In genomic region chr2:52647255-52647998, GRCm38 (mm10) we compare ENCODE assay signal across 16 mouse cellular contexts. TPM values are rescaled to one million over a fixed set of nuclear protein-coding genes. Genes with fewer than 3 reads are reported as not detected.
A peak's percentile ranks its signal among the peaks of the same experiment; 100 is the strongest.
DNase-seq lines count a peak whose midpoint lies in the region; ATAC-seq lines count a peak whose summit lies in the region.
"Had no signal": no experiment of that assay in that cellular context is flagged by ENCODE, and none has a peak within 500 bp of the region (broad histone marks: within the 10 kb centered on the region; RNA-seq: fewer than 3 reads in every experiment).

No protein-coding gene starts in this region.

- H3K9me3 ChIP-seq in midbrain, embryonic 15.5 days = no peaks in the 10 kb centered on the region
- no peaks in the 10 kb centered on the region for H3K9me3 ChIP-seq in midbrain, embryonic 11.5 days (ENCODE audit: control insufficient read depth, low read length)
- H3K9me3 ChIP-seq: forebrain, embryonic 12.5 days; liver, embryonic 13.5 days; megakaryocyte, embryonic 14.5 days had no signal

- no peak overlapping the region for H3K4me2 ChIP-seq in midbrain, embryonic 15.5 days
- H3K4me2 ChIP-seq in midbrain, embryonic 11.5 days = no peak overlapping the region
- H3K4me2 ChIP-seq: forebrain, embryonic 12.5 days; liver, embryonic 13.5 days had no signal

- ATAC-seq in cerebellum, adult (ENCODE audit: insufficient number of reproducible peaks, low FRiP score, low TSS enrichment) = peak; percentile 32; the same call in 1 of the 2 replicates
- peak; percentile 77; the same call in 1 of the 2 replicates for ATAC-seq in midbrain, embryonic 15.5 days (replicated peaks)
- no peak for ATAC-seq in midbrain, embryonic 11.5 days (ENCODE audit: low FRiP score)
- ATAC-seq in erythroblast, adult 5-6 weeks (replicated peaks; ENCODE audit: low FRiP score, poor library complexity, severe bottlenecking) = no peak
- ATAC-seq: activated CD4-positive, CD25-positive, alpha-beta regulatory T cell, adult 4 months; inflammation-experienced regulatory T-cells, adult 6 months; lung, postnatal 0 days had no signal

- DNase-seq in cerebellum, postnatal 4 days (ENCODE audit: low spot score in 2 of 2) = no peak
- DNase-seq in heart, adult 18-20 months = peak; percentile 23 to 27
- no peak for DNase-seq in heart, postnatal 4 days
- no peak for DNase-seq in midbrain, embryonic 11.5 days (ENCODE audit: low spot score, missing footprints)
- DNase-seq in splenic B cell, adult 2 months (ENCODE audit: low read depth, low spot score) = peak; percentile 2
- DNase-seq: adrenal gland, postnatal 25 days; liver, embryonic 13.5 days; thymus, adult 2 months had no signal

- peaks cover 11% of the 10 kb centered on the region for H3K4me1 ChIP-seq in midbrain, embryonic 15.5 days
- H3K4me1 ChIP-seq in midbrain, embryonic 11.5 days (ENCODE audit: control insufficient read depth, insufficient read depth, low read length) = no peaks in the 10 kb centered on the region
- H3K4me1 ChIP-seq: liver, embryonic 13.5 days had no signal

- WGBS in midbrain, embryonic 15.5 days = 57% methylated on average over 8 of the region's 8 CpGs
- 83% methylated on average over 8 of the region's 8 CpGs for WGBS in midbrain, embryonic 11.5 days

- H3K9ac ChIP-seq in midbrain, embryonic 15.5 days = no peak overlapping the region
- H3K9ac ChIP-seq in midbrain, embryonic 11.5 days (ENCODE audit: low read length) = no peak overlapping the region
- H3K9ac ChIP-seq: forebrain, embryonic 12.5 days; liver, embryonic 13.5 days had no signal

- no peak overlapping the region for H3K4me3 ChIP-seq in midbrain, embryonic 15.5 days
- no peak overlapping the region for H3K4me3 ChIP-seq in midbrain, embryonic 11.5 days (ENCODE audit: low read depth, low read length)
- H3K4me3 ChIP-seq: forebrain, embryonic 12.5 days; liver, embryonic 13.5 days; megakaryocyte, embryonic 14.5 days had no signal

- peak overlapping the region; percentile 34; the same call in 1 of the 2 replicates for H3K27ac ChIP-seq in midbrain, embryonic 15.5 days
- no peak overlapping the region for H3K27ac ChIP-seq in midbrain, embryonic 11.5 days (ENCODE audit: low read depth, low read length)
- H3K27ac ChIP-seq: forebrain, embryonic 12.5 days; liver, embryonic 13.5 days had no signal

- H3K36me3 ChIP-seq in midbrain, embryonic 15.5 days (replicated peaks) = no peaks in the 10 kb centered on the region
- no peaks in the 10 kb centered on the region for H3K36me3 ChIP-seq in midbrain, embryonic 11.5 days (ENCODE audit: control insufficient read depth, insufficient read depth, low read length)
- H3K36me3 ChIP-seq in splenic B cell, adult 2 months (ENCODE audit: control insufficient read depth, insufficient read depth, low read length, poor library complexity, severe bottlenecking) = no peaks in the 10 kb centered on the region
- H3K36me3 ChIP-seq: forebrain, embryonic 12.5 days; liver, embryonic 13.5 days had no signal

- H3K27me3 ChIP-seq in midbrain, embryonic 15.5 days (replicated peaks) = no peaks in the 10 kb centered on the region
- H3K27me3 ChIP-seq in midbrain, embryonic 11.5 days (ENCODE audit: control insufficient read depth, insufficient read depth, low read length) = no peaks in the 10 kb centered on the region
- H3K27me3 ChIP-seq in splenic B cell, adult 2 months (ENCODE audit: control insufficient read depth, insufficient read depth, low read length, poor library complexity, severe bottlenecking) = no peaks in the 10 kb centered on the region
- H3K27me3 ChIP-seq: forebrain, embryonic 12.5 days; liver, embryonic 13.5 days had no signal

RNA-seq across cellular contexts. Expression of gene Cacnb4, which starts 29.2 kb away (rescaled TPM):
- under 1 TPM; 0.27 to 0.28 TPM for total RNA-seq in heart, adult 18-20 months (2021)
- total RNA-seq in heart, postnatal 4 days (2021) = 1 to 10 TPM in 1 of 2 experiments, under 1 TPM in 1; 0.72 to 1.0 TPM
- polyA plus RNA-seq in midbrain, embryonic 15.5 days (2015; fragmentation: Nextera tagmentation; extraction: Ambion mirVana) = 12.1 and 13.7 TPM in 2 replicates
- polyA plus RNA-seq in midbrain, embryonic 11.5 days (2014; fragmentation: Nextera tagmentation; extraction: Ambion mirVana) = 2.8 and 3.3 TPM in 2 replicates
- total RNA-seq in erythroblast, adult 5-6 weeks (2015; ENCODE audit: low replicate concordance) = not detected in 2 replicates
- total RNA-seq in erythroblast, adult 5-6 weeks (2017; ENCODE audit: low replicate concordance) = not detected in 2 replicates

Comparison
In these comparisons a context has a peak if more than half of its experiments do, and no peak if none do; other contexts are left out.
1. ATAC-seq: peak in cerebellum, adult (single experiment) and midbrain, embryonic 15.5 days (single experiment); none in midbrain, embryonic 11.5 days (single experiment) and erythroblast, adult 5-6 weeks (single experiment).
2. DNase-seq: peak in heart, adult 18-20 months (2 of 2) and splenic B cell, adult 2 months (single experiment); none in cerebellum, postnatal 4 days (0 of 2), heart, postnatal 4 days (single experiment) and midbrain, embryonic 11.5 days (single experiment).